Mouse (Mus musculus) kidney, adult 2 months (tissue): ENCODE data around the gene Polr1d.

ENCODE experiments used
- CTCF ChIP-seq: fragments of 200-500 bp; conservative IDR thresholded peaks from 2 replicates; pipeline ENCODE4 v1.5.1; 2011; ENCODE audit warnings: low read depth, mild to moderate bottlenecking, control low read depth, low read length, moderate library complexity, mixed read lengths; ENCODE audit not compliant: insufficient read depth, insufficient read length
- POLR2A ChIP-seq: fragments of 200-500 bp; IDR thresholded peaks from one replicate; pipeline ENCODE4 v1.6.1; 2011; ENCODE audit warnings: low read depth, low read length, control low read depth

- no peak for TF ChIP-seq POLR2A
- no peak for TF ChIP-seq CTCF
Measured at GRCm38 (mm10) chr5:147055572-147056245, 21.1 kb upstream of the Polr1d start.
